Mouse (Mus musculus) granulocyte monocyte progenitor cell, adult 5-6 weeks (primary cell): ENCODE data around the gene Rapgef6. TPM values are rescaled to one million over a fixed set of nuclear protein-coding genes. Genes with fewer than 3 reads are reported as not detected.

Experiments used
- ATAC-seq: replicated peaks from 2 replicates; pipeline ENCODE4 v1.8.0; 2016; ENCODE audit warnings: mild to moderate bottlenecking, moderate TSS enrichment, inconsistent platforms; ENCODE audit not compliant: poor library complexity, severe bottlenecking
- total RNA-seq, 2 experiments: library from RNA; stranded (forward) in 1 of 2; stranded (reverse) in 1 of 2; fragments of 200-712, 200-1000 nt in 1 of 2; fragments of >200 nt in 1 of 2; fragmentation: Nextera tagmentation in 1 of 2; gene quantifications; 2 replicates each; pipeline ENCODE4 v1.2.3; 2014 to 2017

The Rapgef6 gene
- total RNA-seq, 2 experiments from 2014 or later: 34.8 to 47.3 TPM

DNA sequence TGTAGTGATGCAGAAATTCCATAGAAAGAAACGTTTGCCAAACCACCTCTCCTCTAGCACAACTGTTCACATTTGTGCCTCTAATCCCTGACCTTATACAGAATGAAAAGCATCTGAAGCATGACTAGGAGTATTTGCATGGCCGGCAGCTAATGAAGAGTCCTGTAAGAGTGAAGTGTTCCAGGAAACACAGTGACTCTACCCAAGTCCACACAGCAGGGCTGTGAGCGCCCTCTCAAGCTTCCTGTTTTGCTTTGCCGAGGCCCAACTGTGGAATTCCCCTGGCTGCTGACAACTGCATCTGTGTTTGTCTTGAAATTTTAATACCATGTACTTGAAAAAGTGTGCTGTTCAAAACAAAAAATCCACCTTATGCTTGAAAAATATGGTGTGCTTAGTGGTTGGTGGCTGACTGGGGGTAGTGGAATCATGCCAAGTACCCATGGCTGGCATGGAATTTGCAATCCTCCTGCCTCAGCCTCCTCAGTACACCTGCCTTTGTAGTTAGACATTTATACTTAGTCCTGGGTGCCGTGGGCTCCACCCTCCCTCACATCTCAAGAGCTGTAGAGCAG lies 204.8 kb downstream of the Rapgef6 start:
- ATAC-seq: peak; percentile 70

DNA sequence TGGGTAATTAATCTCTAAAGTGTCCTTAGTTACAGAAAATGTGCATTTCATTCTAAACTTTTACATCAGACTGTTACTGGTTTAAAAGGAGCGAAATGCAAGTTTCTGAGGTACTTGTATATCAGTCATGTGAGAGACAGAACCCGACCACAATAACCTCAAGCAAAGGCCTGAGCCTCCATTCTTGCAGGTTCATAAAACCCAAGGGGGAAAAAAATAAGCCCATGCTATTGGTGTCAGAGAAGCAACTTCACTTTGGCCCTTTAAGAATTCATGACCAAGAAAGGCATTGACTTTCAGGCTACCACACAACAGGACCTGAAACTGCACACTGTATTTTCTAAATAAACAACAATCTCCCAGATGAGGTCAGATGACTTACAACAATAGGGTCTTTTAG lies 205.7 kb downstream of the Rapgef6 start:
- no peak for ATAC-seq

DNA sequence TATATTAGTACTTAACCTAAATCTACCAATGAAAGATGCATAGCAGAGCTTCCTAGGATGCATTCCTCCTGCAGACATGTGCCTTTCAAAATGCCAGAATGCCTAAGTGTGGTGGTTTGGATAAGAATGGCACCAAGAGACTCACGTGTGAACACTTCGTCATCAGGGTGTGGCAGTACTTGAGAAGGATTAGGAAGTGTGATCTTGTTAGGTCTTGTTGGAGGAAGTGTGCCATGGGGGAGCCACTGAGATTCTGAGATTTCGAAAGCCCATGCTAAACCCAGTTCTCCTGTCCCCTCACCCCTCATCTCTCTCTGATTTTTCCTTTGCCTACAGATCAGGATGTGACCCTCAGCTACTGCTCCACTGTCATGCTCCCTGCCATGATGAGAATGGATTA lies 206.7 kb downstream of the Rapgef6 start:
- peak; percentile 52 for ATAC-seq

DNA sequence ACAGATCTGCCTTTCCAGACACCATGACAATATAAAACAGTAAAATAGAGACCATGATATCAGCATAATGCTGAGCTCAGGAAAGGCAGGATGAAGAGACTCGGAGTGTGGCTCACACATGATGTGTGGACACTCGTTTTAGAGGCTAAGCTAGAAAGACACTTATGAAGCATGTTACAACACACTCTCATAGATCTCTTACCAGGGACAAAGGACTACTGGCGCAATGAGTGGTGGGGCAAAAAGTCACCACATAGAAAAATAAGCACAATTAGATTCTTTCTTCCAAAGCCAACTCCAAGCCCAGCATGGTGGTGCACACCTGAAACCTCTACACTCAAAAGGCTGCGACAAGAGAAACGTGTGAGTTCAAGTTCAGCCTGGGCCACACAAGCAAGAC lies 208.3 kb downstream of the Rapgef6 start:
- ATAC-seq: no peak

DNA sequence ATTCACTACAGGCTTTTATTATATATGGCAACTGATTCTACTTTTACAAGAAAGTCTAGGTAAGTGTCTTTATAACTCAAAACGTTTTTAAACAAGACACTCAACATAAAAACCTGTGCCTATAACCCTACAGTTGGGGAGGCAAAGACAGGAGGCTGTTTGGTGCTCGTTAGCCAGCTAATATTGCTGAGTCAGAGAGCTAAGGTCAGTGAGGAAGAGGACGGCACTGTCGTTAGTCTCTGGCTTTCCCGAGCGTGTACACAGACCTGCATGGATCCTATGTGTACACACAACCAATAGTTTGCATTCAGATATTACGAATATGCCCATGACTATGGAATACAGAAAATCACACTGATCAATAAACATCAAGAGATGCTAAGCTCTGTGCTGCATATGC lies 208.7 kb downstream of the Rapgef6 start:
- no peak for ATAC-seq

DNA sequence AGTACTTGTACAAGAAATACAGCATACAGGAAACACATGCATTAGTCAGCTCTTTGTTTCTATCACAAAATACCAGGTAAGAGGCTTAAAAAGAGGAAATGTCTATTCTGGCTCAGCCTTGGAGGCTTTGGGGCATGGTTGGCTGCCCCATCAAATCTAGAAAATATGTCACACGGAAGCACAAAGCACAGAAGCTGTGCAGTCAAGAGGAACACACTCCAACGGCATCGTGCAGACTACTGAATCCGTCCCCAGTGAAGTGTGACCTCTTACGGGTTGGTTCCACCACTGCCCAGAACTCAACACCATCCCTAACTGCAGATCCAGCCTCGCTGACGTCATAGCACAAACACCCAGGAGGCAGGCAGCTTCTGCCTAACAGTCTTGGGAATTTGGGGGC lies 210.9 kb downstream of the Rapgef6 start:
- ATAC-seq: peak; percentile 28; the same call in 1 of the 2 replicates

DNA sequence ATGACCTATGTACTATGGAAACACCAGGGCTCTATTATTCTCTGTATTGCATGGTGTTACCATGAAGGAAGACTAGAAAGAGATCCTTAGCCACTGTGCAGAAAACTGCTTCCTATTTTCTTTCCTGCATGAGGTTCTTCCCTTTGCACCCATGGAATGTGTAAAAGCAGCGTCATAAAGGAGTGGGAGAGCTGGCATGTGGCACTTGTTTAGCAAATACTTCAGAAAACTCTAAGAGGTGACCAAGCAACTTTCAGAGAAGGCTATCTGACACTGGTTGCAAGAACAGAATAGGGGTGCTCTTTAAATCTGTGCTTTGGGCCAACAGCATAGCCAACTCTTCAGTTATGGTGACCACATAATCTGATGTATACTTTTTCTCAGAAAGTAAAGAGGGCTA lies 212.5 kb downstream of the Rapgef6 start:
- no peak for ATAC-seq

DNA sequence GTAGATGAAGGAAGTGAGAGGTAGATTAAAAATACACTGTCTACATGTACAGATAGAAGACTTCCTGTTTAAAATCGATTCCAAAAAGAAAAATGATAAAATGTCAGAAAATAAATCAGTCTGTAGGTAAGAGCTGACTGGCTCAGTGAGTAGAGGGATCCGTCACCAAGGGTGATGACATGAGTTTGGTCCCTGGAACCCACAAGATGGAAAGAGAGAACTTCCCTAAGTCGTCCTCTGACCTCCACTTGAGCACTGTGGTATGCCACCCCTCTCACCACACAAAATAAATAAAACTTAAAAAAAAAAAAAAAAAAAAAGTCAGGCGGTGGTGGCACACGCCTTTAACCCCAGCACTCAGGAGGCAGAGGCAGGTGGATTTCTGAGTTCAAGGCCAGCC lies 214.3 kb downstream of the Rapgef6 start:
- peak; percentile 55; the same call in 1 of the 2 replicates for ATAC-seq

DNA sequence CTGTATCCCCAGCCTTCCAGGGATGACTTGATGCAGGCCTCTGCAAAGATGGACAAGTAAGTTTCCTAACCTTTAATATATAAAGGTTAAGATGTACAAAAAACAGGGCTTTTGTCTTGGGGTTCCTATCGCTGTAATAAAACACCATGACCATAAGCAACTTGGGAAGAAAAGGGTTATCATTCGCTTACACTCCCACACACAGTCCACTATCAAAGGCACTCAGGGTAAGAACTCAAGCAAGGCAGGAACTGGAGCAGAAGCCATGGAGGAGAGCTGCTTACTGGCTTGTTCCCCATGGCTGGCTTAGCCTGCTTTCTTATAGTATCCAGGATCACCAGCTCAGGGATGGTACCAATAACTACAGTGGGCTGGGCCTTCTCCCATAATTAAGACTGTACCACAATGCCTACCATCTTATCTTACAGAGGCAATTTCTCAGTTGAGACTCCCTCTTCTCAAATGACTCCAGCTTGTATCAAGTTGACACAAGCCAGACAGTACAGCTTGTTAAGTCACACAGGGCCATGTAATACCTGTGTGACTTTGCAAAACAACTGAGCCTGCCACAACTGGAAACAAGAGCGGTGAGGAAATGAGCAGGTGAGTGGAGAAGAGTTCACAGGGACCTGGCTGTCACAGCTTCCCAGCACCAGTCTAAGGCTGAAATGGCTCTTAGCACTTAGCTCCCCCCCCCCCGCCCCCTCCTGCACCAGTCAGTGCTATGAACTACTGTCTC lies 216.5 kb downstream of the Rapgef6 start:
- no peak for ATAC-seq

DNA sequence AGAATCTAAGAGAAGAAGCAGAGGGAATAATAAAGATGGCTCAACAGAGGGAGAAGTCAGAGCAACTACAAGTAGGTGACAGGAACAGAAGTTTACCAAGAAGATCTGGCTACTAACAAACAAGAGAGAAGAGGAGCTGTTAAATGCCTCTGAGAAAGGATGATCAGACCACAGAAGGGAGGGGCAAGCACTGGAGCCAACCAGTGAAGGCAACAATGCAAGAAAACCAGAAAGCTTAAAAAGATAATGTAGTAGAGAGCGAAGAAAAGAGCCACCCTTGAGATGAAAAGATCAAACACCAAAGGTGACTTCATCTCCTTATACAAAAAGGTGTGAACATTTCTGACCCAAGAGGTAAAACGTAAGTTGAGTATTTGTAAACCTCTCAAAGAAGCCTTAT lies 218.7 kb downstream of the Rapgef6 start:
- no peak for ATAC-seq

DNA sequence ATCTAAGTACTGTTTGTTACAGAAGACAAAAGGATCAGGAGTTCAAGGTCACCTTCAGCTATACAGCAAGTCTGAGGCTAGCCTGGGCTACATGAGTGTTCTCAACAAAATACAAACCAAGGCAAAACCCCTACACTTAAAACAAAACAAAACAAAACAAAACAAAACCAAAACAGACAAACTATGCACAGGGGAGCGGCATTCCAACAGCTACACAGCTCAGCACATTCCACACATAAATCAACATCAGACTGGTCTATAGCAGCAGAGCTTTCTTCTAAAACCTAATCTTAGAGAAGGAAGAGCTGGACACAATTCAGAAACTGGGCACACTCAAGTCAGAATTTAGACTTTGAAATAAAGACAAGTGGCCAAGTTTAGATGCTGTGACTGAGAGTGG lies 221.6 kb downstream of the Rapgef6 start:
- no peak for ATAC-seq

Other genes starting within 250 kb of the Rapgef6 start
- not detected in 2 replicates for gene Acsl6, start 219.0 kb upstream of the Rapgef6 start, total RNA-seq (2014; fragmentation: Nextera tagmentation)
- not detected in 2 replicates for gene Acsl6, start 219.0 kb upstream of the Rapgef6 start, total RNA-seq (2017)
- gene Meikin, start 152.2 kb upstream of the Rapgef6 start, total RNA-seq (2014; fragmentation: Nextera tagmentation): not detected in 2 replicates
- not detected in 2 replicates for gene Meikin, start 152.2 kb upstream of the Rapgef6 start, total RNA-seq (2017)
- gene Fnip1, start 84.6 kb upstream of the Rapgef6 start, total RNA-seq (2014; fragmentation: Nextera tagmentation): 16.9 and 28.6 TPM in 2 replicates
- gene Fnip1, start 84.6 kb upstream of the Rapgef6 start, total RNA-seq (2017): 28.8 and 32.2 TPM in 2 replicates